Mouse (Mus musculus) MEL (cell line): ENCODE results near the gene Chst15.

Experiments
- CHD2 ChIP-seq: IDR thresholded peaks from 2 replicates; pipeline ENCODE4 v1.6.1; 2011; ENCODE audit warnings: low read length, improper control_type of control experiment
- CTCF ChIP-seq, 3 experiments: IDR thresholded peaks in 2 of 3; conservative IDR thresholded peaks in 1 of 3; 2 replicates each; pipeline ENCODE4 v1.5.1; 2011 to 2012; ENCODE audit warnings: low read length in 3 of 3, low read depth in 2 of 3, mild to moderate bottlenecking in 2 of 3, improper control_type of control experiment in 1 of 3, inconsistent platforms in 1 of 3, mixed read lengths in 1 of 3, moderate library complexity in 1 of 3; ENCODE audit not compliant: control insufficient read depth in 1 of 3, insufficient read depth in 1 of 3, poor library complexity in 1 of 3, severe bottlenecking in 1 of 3
- E2F4 ChIP-seq: IDR thresholded peaks from 2 replicates; pipeline ENCODE4 v1.6.1; 2011; ENCODE audit warnings: low read depth, low read length, improper control_type of control experiment, borderline replicate concordance
- EP300 ChIP-seq, 2 experiments: IDR thresholded peaks; 2 replicates each; pipeline ENCODE4 v1.6.1; 2011; ENCODE audit warnings: improper control_type of control experiment in 2 of 2, low read length in 2 of 2, low read depth in 1 of 2, mild to moderate bottlenecking in 1 of 2
- GABPA ChIP-seq: IDR thresholded peaks from 2 replicates; pipeline ENCODE4 v1.6.1; 2012; ENCODE audit warnings: low read depth, mild to moderate bottlenecking, inconsistent platforms, low read length, improper control_type of control experiment, moderate library complexity
- MAX ChIP-seq: IDR thresholded peaks from 2 replicates; pipeline ENCODE4 v1.6.1; 2011; ENCODE audit warnings: low read length, improper control_type of control experiment
- POLR2A ChIP-seq, 2 experiments: IDR thresholded peaks; 2 replicates each; pipeline ENCODE4 v1.6.1; 2011 to 2012; ENCODE audit warnings: low read length in 2 of 2, mild to moderate bottlenecking in 2 of 2, control low read depth in 1 of 2, improper control_type of control experiment in 1 of 2, low read depth in 1 of 2, moderate library complexity in 1 of 2; ENCODE audit not compliant: control insufficient read depth in 1 of 2, insufficient read depth in 1 of 2, poor library complexity in 1 of 2
- SMC3 ChIP-seq: IDR thresholded peaks from 2 replicates; pipeline ENCODE4 v1.6.1; 2011; ENCODE audit warnings: low read depth, low read length, improper control_type of control experiment
- TCF12 ChIP-seq: IDR thresholded peaks from 2 replicates; pipeline ENCODE4 v1.6.1; 2014; ENCODE audit warnings: low read depth, mild to moderate bottlenecking, inconsistent platforms, low read length, improper control_type of control experiment, moderate library complexity
- UBTF ChIP-seq: IDR thresholded peaks from 2 replicates; pipeline ENCODE4 v1.6.1; 2012; ENCODE audit warnings: low read depth, mild to moderate bottlenecking, inconsistent platforms, low read length, improper control_type of control experiment, moderate library complexity, borderline replicate concordance; ENCODE audit not compliant: insufficient read depth
- ZMIZ1 ChIP-seq: IDR thresholded peaks from 2 replicates; pipeline ENCODE4 v1.6.1; 2012; ENCODE audit warnings: low read depth, mild to moderate bottlenecking, inconsistent platforms, low read length, improper control_type of control experiment, moderate library complexity

- peak; percentile 20 to 49; a peak in 2 of 4 replicates for TF ChIP-seq EP300 (IDR thresholded peaks at IDR 0.05; ENCODE audit: low read depth in 1 of 2, low read length in 2 of 2)
- no peak for TF ChIP-seq ZMIZ1
- TF ChIP-seq UBTF = no peak
- TF ChIP-seq CTCF (IDR thresholded peaks at IDR 0.05 in 2 of 3, conservative IDR thresholded peaks at IDR 0.05 in 1 of 3; ENCODE audit: control insufficient read depth in 1 of 3, insufficient read depth in 1 of 3, low read depth in 2 of 3, low read length in 3 of 3, poor library complexity in 1 of 3, severe bottlenecking in 1 of 3) = no peak
- TF ChIP-seq CHD2 = no peak
- TF ChIP-seq POLR2A (IDR thresholded peaks at IDR 0.05; ENCODE audit: control insufficient read depth in 1 of 2, insufficient read depth in 1 of 2, low read depth in 1 of 2, low read length in 2 of 2, poor library complexity in 1 of 2) = no peak
- no peak for TF ChIP-seq SMC3
- TF ChIP-seq GABPA = no peak
- TF ChIP-seq TCF12 = peak; percentile 85
- TF ChIP-seq E2F4 = no peak
- TF ChIP-seq MAX = no peak
Observed at GRCm38 (mm10) chr7:132343900-132344299, 26.9 kb upstream of the Chst15 start.
